8 mouse cellular contexts compared by ENCODE assay signal in genomic region chr4:151919900-151920643, GRCm38 (mm10). TPM values are rescaled to one million over a fixed set of nuclear protein-coding genes. Genes with fewer than 3 reads are reported as not detected.
A peak's percentile ranks its signal among the peaks of the same experiment; 100 is the strongest.
DNase-seq lines count a peak whose midpoint lies in the region; ATAC-seq lines count a peak whose summit lies in the region.

No protein-coding gene starts in this region.

- peak overlapping the region; percentile 20; the same call in 1 of the 2 replicates for H3K4me3 ChIP-seq in forebrain, embryonic 12.5 days (replicated peaks)
- H3K4me3 ChIP-seq in hindbrain, embryonic 12.5 days: peak overlapping the region; percentile 22
- peak overlapping the region; percentile 29 for H3K4me3 ChIP-seq in limb, embryonic 12.5 days (replicated peaks)
- H3K4me3 ChIP-seq in midbrain, embryonic 12.5 days: peak overlapping the region; percentile 19

- H3K9me3 ChIP-seq in forebrain, embryonic 12.5 days: no peaks in the 10 kb centered on the region
- H3K9me3 ChIP-seq in hindbrain, embryonic 12.5 days (replicated peaks): peaks cover 5% of the 10 kb centered on the region; the same call in 1 of the 2 replicates
- peaks cover 6% of the 10 kb centered on the region; the same call in 1 of the 2 replicates for H3K9me3 ChIP-seq in limb, embryonic 12.5 days
- 0 out of 2 replicates have a peak, but pooled peaks cover 2% of the 10 kb centered on the region for H3K9me3 ChIP-seq in midbrain, embryonic 12.5 days

- H3K27ac ChIP-seq in forebrain, embryonic 12.5 days: no peak overlapping the region
- H3K27ac ChIP-seq in hindbrain, embryonic 12.5 days: no peak overlapping the region
- no peak overlapping the region for H3K27ac ChIP-seq in limb, embryonic 12.5 days
- H3K27ac ChIP-seq in midbrain, embryonic 12.5 days (replicated peaks): no peak overlapping the region

- H3K27me3 ChIP-seq in forebrain, embryonic 12.5 days: no peaks in the 10 kb centered on the region
- H3K27me3 ChIP-seq in hindbrain, embryonic 12.5 days: no peaks in the 10 kb centered on the region
- no peaks in the 10 kb centered on the region for H3K27me3 ChIP-seq in limb, embryonic 12.5 days
- H3K27me3 ChIP-seq in midbrain, embryonic 12.5 days: no peaks in the 10 kb centered on the region

- peak; percentile 54 to 62 for DNase-seq in adrenal gland, adult 18-20 months (ENCODE audit: low spot score in 2 of 2)
- DNase-seq in adrenal gland, postnatal 4 days (ENCODE audit: low spot score in 2 of 2): no peak
- peak; percentile 24 to 36 for DNase-seq in spleen, postnatal 36 days (ENCODE audit: low spot score in 2 of 2)

- peak overlapping the region; percentile 51 for H3K4me2 ChIP-seq in forebrain, embryonic 12.5 days
- H3K4me2 ChIP-seq in hindbrain, embryonic 12.5 days (replicated peaks): peak overlapping the region; percentile 48
- H3K4me2 ChIP-seq in limb, embryonic 12.5 days: peak overlapping the region; percentile 57
- peak overlapping the region; percentile 44 for H3K4me2 ChIP-seq in midbrain, embryonic 12.5 days (replicated peaks)

- H3K36me3 ChIP-seq in forebrain, embryonic 12.5 days (replicated peaks): no peaks in the 10 kb centered on the region
- H3K36me3 ChIP-seq in hindbrain, embryonic 12.5 days: no peaks in the 10 kb centered on the region
- H3K36me3 ChIP-seq in limb, embryonic 12.5 days: no peaks in the 10 kb centered on the region
- no peaks in the 10 kb centered on the region for H3K36me3 ChIP-seq in midbrain, embryonic 12.5 days

- 23% methylated on average over 16 of the region's 16 CpGs for WGBS in forebrain, embryonic 12.5 days
- WGBS in hindbrain, embryonic 12.5 days: 20% methylated on average over 16 of the region's 16 CpGs
- 22% methylated on average over 16 of the region's 16 CpGs for WGBS in limb, embryonic 12.5 days
- 23% methylated on average over 16 of the region's 16 CpGs for WGBS in midbrain, embryonic 12.5 days

- H3K4me1 ChIP-seq in forebrain, embryonic 12.5 days: peaks cover 2% of the 10 kb centered on the region; the same call in 1 of the 2 replicates
- H3K4me1 ChIP-seq in hindbrain, embryonic 12.5 days: peaks cover 3% of the 10 kb centered on the region; the same call in 1 of the 2 replicates
- peaks cover 9% of the 10 kb centered on the region; the same call in 1 of the 2 replicates for H3K4me1 ChIP-seq in limb, embryonic 12.5 days (replicated peaks)
- peaks cover 5% of the 10 kb centered on the region; the same call in 1 of the 2 replicates for H3K4me1 ChIP-seq in midbrain, embryonic 12.5 days

- no peak overlapping the region for H3K9ac ChIP-seq in forebrain, embryonic 12.5 days
- peak overlapping the region; percentile 47; the same call in 1 of the 2 replicates for H3K9ac ChIP-seq in hindbrain, embryonic 12.5 days
- peak overlapping the region; percentile 45 for H3K9ac ChIP-seq in limb, embryonic 12.5 days (replicated peaks)
- no peak overlapping the region; the same call in 1 of the 2 replicates for H3K9ac ChIP-seq in midbrain, embryonic 12.5 days (replicated peaks)

- peak; percentile 56; the same call in 1 of the 2 replicates for ATAC-seq in cerebellum, adult (ENCODE audit: insufficient number of reproducible peaks, low FRiP score, low TSS enrichment)
- peak; percentile 27; the same call in 1 of the 2 replicates for ATAC-seq in forebrain, embryonic 12.5 days (ENCODE audit: low FRiP score)
- ATAC-seq in hindbrain, embryonic 12.5 days (ENCODE audit: low FRiP score): no peak
- peak; percentile 71; the same call in 1 of the 2 replicates for ATAC-seq in limb, embryonic 12.5 days (ENCODE audit: insufficient number of reproducible peaks, insufficient read depth, low FRiP score, low TSS enrichment, low read depth)
- ATAC-seq in midbrain, embryonic 12.5 days (ENCODE audit: low FRiP score, low read depth): peak; percentile 44; the same call in 1 of the 2 replicates

RNA-seq across cellular contexts. Expression of gene Dnajc11, which starts 13.4 kb away (rescaled TPM):
- total RNA-seq in adrenal gland, adult 18-20 months (2021): 10 to 100 TPM; 78.1 to 88.9 TPM
- 10 to 100 TPM; 86.2 to 94.5 TPM for total RNA-seq in adrenal gland, postnatal 4 days (2021)
- 83.9 and 89.0 TPM in 2 replicates for polyA plus RNA-seq in forebrain, embryonic 12.5 days (2016; fragmentation: Nextera tagmentation; extraction: Ambion mirVana)
- 82.8 and 83.2 TPM in 2 replicates for polyA plus RNA-seq in hindbrain, embryonic 12.5 days (2016; fragmentation: Nextera tagmentation; extraction: Ambion mirVana)
- polyA plus RNA-seq in limb, embryonic 12.5 days (2016; fragmentation: Nextera tagmentation; extraction: Ambion mirVana): 86.9 and 93.3 TPM in 2 replicates
- polyA plus RNA-seq in midbrain, embryonic 12.5 days (2016; fragmentation: Nextera tagmentation; extraction: Ambion mirVana): 84.4 and 89.8 TPM in 2 replicates

RNA-seq across cellular contexts. Expression of gene Camta1, which starts 58.4 kb away (rescaled TPM):
- 10 to 100 TPM; 37.2 to 38.2 TPM for total RNA-seq in adrenal gland, adult 18-20 months (2021)
- total RNA-seq in adrenal gland, postnatal 4 days (2021): 10 to 100 TPM; 51.1 to 60.0 TPM
- polyA plus RNA-seq in forebrain, embryonic 12.5 days (2016; fragmentation: Nextera tagmentation; extraction: Ambion mirVana): 148 and 164 TPM in 2 replicates
- 136 and 157 TPM in 2 replicates for polyA plus RNA-seq in hindbrain, embryonic 12.5 days (2016; fragmentation: Nextera tagmentation; extraction: Ambion mirVana)
- polyA plus RNA-seq in limb, embryonic 12.5 days (2016; fragmentation: Nextera tagmentation; extraction: Ambion mirVana): 106 and 122 TPM in 2 replicates
- polyA plus RNA-seq in midbrain, embryonic 12.5 days (2016; fragmentation: Nextera tagmentation; extraction: Ambion mirVana): 135 and 152 TPM in 2 replicates

Comparison
In these comparisons a context has a peak if more than half of its experiments do, and no peak if none do; other contexts are left out.
1. DNase-seq: peak in adrenal gland, adult 18-20 months (2 of 2) and spleen, postnatal 36 days (2 of 2); none in adrenal gland, postnatal 4 days (0 of 2).
2. H3K9ac ChIP-seq: peak in hindbrain, embryonic 12.5 days (single experiment) and limb, embryonic 12.5 days (single experiment); none in forebrain, embryonic 12.5 days (single experiment) and midbrain, embryonic 12.5 days (single experiment).
3. Peak in every context shown above with its lines, with median percentiles within 50 percentile points of each other: H3K4me2 ChIP-seq and H3K4me3 ChIP-seq.